Mouse (Mus musculus) E14TG2a.4 (cell line): ENCODE data around the gene Wrap53.
"Not testable (repeated sequence)": the region's sequence is repeated elsewhere in the genome, so short reads cannot be mapped to it uniquely, and the experiment has no call there.

Experiments used
- H3K27me3 ChIP-seq: 2 replicates; pipeline ENCODE4 v1.6.1; 2014; ENCODE audit warnings: low read length, control low read depth; ENCODE audit not compliant: insufficient read depth
- H3K36me3 ChIP-seq: 2 replicates; pipeline ENCODE4 v1.6.1; 2014; ENCODE audit warnings: low read length, control low read depth; ENCODE audit not compliant: insufficient read depth
- H3K4me1 ChIP-seq: replicated peaks from 2 replicates; pipeline ENCODE4 v1.6.1; 2014; ENCODE audit warnings: low read depth, low read length, control low read depth
- H3K4me3 ChIP-seq: replicated peaks from 2 replicates; pipeline ENCODE4 v1.5.1; 2014; ENCODE audit warnings: mild to moderate bottlenecking, low read length
- H3K9me3 ChIP-seq: 2 replicates; pipeline ENCODE4 v1.6.1; 2014; ENCODE audit warnings: low read length, control low read depth
- CTCF ChIP-seq: conservative IDR thresholded peaks from 2 replicates; pipeline ENCODE4 v1.5.1; 2014; ENCODE audit warnings: low read length
- NANOG ChIP-seq: IDR thresholded peaks from 2 replicates; pipeline ENCODE4 v1.6.1; 2014; ENCODE audit warnings: borderline replicate concordance, low read length, mixed read lengths
- POU5F1 ChIP-seq: IDR thresholded peaks from 2 replicates; pipeline ENCODE4 v1.6.1; 2014; ENCODE audit warnings: low read length, borderline replicate concordance

Wrap53 gene

GRCm38 (mm10) chr11:69580091-69580514, at the start of gene Wrap53, which contains the start of gene Trp53:
TSS of gene Wrap53 (minus strand) at chr11:69580255.
TSS of gene Trp53 (plus strand) at chr11:69580359.
- H3K4me3 ChIP-seq: peak within 1 kb of the TSS; percentile 99
- peaks cover 71% of the 10 kb centered on the region for H3K4me1 ChIP-seq
- no peaks in the 10 kb centered on the region for H3K27me3 ChIP-seq
- TF ChIP-seq POU5F1: no peak
- TF ChIP-seq CTCF: no peak
- no peak for TF ChIP-seq NANOG
- H3K9me3 ChIP-seq: no peaks in the 10 kb centered on the region
- H3K36me3 ChIP-seq: peaks cover 60% of the 10 kb centered on the region

- no peak for TF ChIP-seq POU5F1
- TF ChIP-seq CTCF: peak; percentile 90
- TF ChIP-seq NANOG: no peak
- Histone ChIP-seq H3K27me3 (no peaks in the 10 kb centered on the region), H3K9me3 (no peaks in the 10 kb centered on the region), H3K4me1 (peaks cover 22% of the 10 kb centered on the region), H3K36me3 (peaks cover 4% of the 10 kb centered on the region), H3K4me3 (no peak overlapping the region)
Measured at GRCm38 (mm10) chr11:69629802-69630201, 49.7 kb upstream of the Wrap53 start.

DNA sequence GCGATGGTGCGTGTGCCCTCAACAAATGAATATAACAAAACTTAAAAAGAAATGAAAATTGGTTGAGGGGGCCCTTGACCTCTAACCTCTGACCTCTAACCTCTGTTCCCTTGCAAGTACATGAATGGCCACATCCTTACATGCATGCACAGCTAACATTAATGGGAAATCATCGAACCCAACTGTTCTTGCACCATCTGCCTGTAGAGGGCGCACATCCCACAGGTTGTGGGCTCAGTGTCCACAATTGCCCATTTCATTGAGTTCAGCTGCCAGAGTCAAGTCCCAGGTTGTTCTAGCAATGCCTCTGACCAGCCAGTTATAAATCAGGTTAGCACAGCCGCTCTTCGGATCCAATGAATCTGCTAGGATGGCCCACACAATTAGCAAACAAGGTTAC, 48.2 kb upstream of the Wrap53 start:
- Histone ChIP-seq H3K4me3 (no peak overlapping the region), H3K4me1 (peaks cover 17% of the 10 kb centered on the region), H3K27me3 (no peaks in the 10 kb centered on the region), H3K36me3 (no peaks in the 10 kb centered on the region), H3K9me3 (no peaks in the 10 kb centered on the region)
- TF ChIP-seq NANOG (no peak), CTCF (peak; percentile 98), POU5F1 (no peak)

GRCm38 (mm10) chr11:69624339-69624738, 44.3 kb upstream of the Wrap53 start:
- not testable (repeated sequence) for H3K36me3 ChIP-seq, H3K27me3 ChIP-seq, H3K4me3 ChIP-seq, H3K9me3 ChIP-seq
- H3K4me1 ChIP-seq: peaks cover 28% of the 10 kb centered on the region

DNA sequence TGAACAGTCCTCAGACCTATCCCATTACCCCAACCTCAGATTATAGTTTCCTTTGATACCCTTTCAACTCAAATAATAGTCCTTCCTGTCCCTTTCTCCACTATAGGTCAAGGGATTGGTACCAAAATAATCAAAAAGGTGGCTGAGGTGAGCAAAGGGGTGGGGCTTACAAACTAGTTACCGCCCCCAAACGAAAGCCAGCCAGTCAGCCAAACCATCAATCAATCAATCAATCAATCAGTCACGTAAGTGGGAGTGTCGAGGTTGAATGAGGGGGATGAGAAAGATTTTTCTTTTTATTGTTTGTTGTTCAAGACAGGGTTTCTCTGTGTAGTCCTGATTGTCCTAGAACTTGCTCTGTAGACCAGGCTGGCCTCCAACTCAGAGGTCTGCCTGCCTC, 43.0 kb upstream of the Wrap53 start:
- H3K27me3 ChIP-seq: peaks cover 4% of the 10 kb centered on the region
- TF ChIP-seq CTCF (no peak), POU5F1 (no peak), NANOG (no peak)
- H3K9me3 ChIP-seq: no peaks in the 10 kb centered on the region
- H3K4me3 ChIP-seq: peak overlapping the region; percentile 73
- H3K4me1 ChIP-seq: peaks cover 28% of the 10 kb centered on the region
- H3K36me3 ChIP-seq: no peaks in the 10 kb centered on the region

GRCm38 (mm10) chr11:69622406-69622805, 42.4 kb upstream of the Wrap53 start:
- Histone ChIP-seq H3K4me3 (peak overlapping the region; percentile 73), H3K4me1 (peaks cover 28% of the 10 kb centered on the region), H3K9me3 (no peaks in the 10 kb centered on the region), H3K27me3 (peaks cover 10% of the 10 kb centered on the region), H3K36me3 (no peaks in the 10 kb centered on the region)
- no peak for TF ChIP-seq NANOG
- TF ChIP-seq CTCF: no peak
- no peak for TF ChIP-seq POU5F1

GRCm38 (mm10) chr11:69621571-69622268, 41.7 kb upstream of the Wrap53 start, which contains the start of gene Sat2:
TSS of gene Sat2 (plus strand) at chr11:69622024.
- peaks cover 29% of the 10 kb centered on the region for H3K4me1 ChIP-seq
- H3K27me3 ChIP-seq: peaks cover 17% of the 10 kb centered on the region
- peak within 1 kb of the TSS; percentile 73 for H3K4me3 ChIP-seq
- H3K36me3 ChIP-seq: no peaks in the 10 kb centered on the region
- TF ChIP-seq POU5F1 (no peak), NANOG (no peak), CTCF (no peak)
- H3K9me3 ChIP-seq: no peaks in the 10 kb centered on the region

- no peak for TF ChIP-seq NANOG
- no peak for TF ChIP-seq CTCF
- no peak for TF ChIP-seq POU5F1
- H3K4me1 ChIP-seq: peaks cover 31% of the 10 kb centered on the region
- H3K9me3 ChIP-seq: no peaks in the 10 kb centered on the region
- no peak overlapping the region for H3K4me3 ChIP-seq
- H3K36me3 ChIP-seq: no peaks in the 10 kb centered on the region
- H3K27me3 ChIP-seq: peaks cover 29% of the 10 kb centered on the region
Measured at GRCm38 (mm10) chr11:69620394-69621081, 40.5 kb upstream of the Wrap53 start.
